Mouse (Mus musculus) left cerebral cortex, postnatal 4 days (tissue): ENCODE data around the gene Osbpl5. TPM values are rescaled to one million over a fixed set of nuclear protein-coding genes. Genes with fewer than 3 reads are reported as not detected.

Experiments used
- DNase-seq: peaks from one replicate; pipeline ENCODE4 v3.0.0-alpha.2; 2022
- intact Hi-C: fragments of 180-260 bp; cut with DNase I; formaldehyde crosslinking; loops from one replicate; pipeline ENCODE4 v1.15.1; 2025
- total RNA-seq, 2 experiments: library from RNA; stranded (reverse); gene quantifications; 2 replicates each; pipeline ENCODE4 v1.2.3; 2021

Gene Osbpl5
- total RNA-seq, 2 experiments from 2014 or later, result 67.5 to 84.1 TPM

DNA sequence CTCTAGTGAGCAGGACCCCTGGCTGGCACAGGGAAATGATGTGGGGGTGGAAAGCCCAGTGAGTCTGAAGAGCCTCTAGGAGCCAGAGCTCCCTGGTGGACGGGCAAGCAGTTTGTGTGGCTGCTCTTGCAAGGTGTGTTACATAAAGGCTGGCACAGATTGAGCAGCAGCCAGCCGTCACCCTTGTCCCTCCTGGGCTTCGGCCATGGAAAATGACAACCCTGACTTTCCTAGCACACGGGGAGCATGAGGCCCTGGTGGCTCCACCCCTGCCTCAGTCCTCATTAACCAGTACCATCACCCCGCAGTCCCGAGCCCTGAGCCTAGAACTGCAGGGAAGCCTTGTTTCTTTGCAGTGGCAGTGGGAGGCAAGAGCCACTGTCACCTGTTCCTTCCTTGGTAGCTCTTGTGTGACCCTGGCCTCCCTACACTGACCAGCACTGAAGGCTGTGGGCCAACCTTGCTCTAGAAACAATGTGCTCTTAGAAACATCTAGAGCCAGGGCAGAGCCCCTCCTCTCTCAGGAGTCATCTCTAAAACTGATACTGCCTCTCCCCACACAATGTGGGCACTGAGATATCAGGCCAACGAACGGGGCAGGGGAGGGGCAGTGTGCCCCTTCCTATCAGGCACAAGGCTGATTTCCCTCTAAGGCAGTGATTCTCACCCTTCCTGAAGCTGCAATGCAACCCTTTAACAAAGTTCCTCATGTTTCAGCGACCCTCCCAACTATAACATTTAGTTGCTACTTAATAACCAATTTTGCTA, 1.2 kb downstream of the Osbpl5 start:
- intact Hi-C loops, result no loop called here
- no peak for DNase-seq

DNA sequence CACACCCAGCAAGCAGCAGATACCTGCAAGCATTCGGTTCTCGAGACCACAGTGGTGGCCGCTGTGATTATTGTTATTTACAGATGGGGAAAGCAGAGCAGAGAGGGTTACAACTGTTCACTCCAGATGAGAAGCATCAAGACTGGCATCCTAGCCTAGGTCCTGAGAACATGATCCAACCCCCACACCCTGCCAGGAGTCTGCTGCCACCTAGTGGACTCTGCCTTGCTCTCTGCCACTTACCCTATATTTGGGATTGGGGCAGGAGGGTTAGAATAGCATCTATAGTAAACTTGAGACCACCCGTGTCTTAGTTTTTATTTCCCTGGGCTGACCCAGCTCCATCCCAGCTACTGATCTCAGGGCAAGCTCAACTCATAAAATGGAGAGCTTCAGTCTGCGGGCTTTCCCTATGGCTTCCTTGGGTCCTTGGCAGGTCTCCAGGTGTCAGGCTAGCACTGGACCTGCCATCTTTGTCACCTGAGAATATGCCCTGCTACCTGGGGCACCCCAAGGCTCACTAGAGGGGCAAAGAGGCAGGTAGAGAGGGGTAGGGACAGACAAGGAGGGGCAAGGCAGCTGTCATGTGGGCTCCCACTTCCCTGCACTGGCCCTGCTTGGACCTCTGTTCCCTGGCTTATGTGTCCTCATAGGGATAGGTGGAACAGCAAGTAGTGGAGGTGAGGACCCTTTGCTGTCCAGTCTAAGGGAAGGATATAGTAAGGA, 2.6 kb downstream of the Osbpl5 start:
- intact Hi-C loops, result no loop called here
- peak; percentile 72 for DNase-seq

DNA sequence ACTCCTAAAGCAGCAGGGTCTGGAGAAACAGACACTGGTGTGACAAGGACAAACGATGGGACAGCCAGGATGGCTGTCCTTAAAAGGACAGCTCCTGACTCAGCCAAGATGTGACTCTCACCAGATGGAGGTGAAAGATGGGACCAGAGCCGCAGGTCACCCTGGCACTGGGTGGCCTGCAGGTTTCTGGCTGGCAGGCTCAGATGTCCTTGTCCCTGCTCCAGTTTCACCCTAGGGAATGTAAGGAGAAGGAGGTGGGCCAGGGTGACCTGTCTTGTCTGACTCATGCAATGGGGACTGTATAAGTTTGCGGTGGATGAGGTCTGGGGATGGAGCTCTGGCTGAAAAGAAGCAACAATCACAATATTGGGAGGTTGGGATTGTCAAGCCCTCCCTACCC, 4.2 kb downstream of the Osbpl5 start:
- intact Hi-C loops, result no loop called here
- DNase-seq, result no peak

DNA sequence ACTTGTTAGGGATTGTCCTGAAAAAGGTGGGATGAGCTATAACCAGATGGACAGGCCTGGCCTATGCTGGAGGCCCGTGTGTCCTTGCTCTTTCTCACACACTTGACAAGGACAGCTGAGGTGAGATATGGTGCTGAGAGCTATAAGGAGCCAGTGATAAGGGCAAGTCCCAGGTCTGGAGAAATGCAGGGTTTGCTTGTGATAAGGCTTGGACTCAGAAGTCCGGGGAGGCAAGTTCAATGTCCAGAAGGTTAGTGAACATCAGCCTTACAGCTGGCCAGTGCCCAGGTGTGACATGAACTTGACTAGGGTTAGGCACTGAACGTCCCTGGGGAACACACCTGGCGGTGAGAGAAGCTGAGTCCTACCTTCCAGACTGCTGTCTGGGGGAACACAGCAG, 4.7 kb downstream of the Osbpl5 start:
- DNase-seq, result no peak
- intact Hi-C loops, result no loop called here

DNA sequence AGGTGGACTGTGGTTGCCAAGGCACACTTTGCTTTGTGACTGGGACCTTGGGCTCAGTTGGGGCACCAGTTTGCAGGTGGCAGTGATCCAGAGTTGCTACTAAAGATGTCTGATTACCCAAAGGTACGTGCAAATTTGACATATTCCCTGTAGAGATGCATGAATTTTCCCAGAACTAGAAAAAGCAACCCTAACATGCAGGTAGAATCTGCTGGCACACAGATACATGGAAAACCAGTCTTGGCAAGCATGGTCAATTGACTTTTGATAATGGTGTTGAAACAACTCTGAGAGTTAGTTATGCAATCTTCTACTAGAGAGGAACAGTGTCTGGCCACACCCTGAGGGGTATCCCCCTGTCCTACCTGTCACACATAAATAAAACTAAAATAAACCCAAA, 5.4 kb downstream of the Osbpl5 start:
- no peak for DNase-seq
- intact Hi-C loops, result no loop called here

DNA sequence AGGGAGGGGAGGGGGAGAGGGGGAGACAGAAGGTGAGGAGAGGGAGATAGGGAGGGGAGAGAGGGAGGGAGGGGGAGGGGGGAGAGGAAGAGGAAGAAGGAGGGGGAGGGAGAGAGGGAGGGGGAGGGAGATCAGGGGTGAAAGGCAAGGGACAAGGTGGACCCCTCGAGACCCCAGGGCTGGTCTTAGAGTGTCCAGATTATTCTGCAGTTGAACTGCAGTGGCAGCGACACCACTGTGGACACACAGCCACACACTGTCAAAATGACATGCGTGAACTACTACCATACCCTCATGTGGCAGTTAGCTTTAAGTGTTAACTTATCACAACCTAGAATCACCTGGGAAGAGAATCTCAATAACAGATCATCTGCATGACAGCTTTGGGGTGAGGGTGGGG, 7.7 kb downstream of the Osbpl5 start:
- intact Hi-C loops, result no loop called here
- DNase-seq, result no peak

DNA sequence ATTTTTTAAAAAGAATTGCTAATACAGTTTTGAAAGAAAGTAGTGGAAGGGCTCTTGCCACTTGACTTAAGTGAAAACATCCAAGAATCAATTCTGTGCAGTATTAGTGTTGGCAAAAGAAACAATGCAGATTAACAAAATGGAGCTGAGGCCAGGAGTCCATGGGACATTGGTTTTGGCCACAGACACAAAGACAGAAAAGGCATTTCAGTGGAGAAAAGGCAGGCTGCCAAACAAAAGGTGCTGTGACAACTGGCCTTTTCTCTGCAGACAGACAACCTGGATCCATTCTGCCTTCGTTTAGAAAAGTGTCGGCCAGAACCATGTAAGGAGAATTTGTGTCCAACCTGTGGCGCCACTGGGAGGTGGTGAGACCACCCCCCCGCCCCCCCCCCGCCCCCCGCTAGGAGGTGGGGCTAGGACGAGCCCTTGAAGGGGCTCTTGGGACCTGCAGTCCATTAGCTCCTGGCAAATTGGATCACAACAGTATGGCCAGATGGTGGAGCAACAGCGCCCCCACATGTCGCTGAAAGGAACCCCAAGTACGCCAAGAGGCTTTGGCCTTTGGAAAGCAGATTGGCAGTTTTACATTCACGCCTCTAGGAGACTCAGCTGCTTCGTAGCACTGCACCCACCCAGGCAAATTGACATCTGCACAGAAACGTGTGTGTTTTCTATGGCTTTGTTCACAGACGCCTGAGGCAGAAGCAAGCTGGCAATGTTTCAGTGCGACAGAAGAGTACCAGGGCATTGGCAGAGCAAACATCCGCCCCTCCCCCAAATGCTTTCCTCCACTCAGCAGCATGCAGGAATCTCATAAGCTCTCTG, 8.5 kb downstream of the Osbpl5 start:
- intact Hi-C loops, result no loop called here
- peak; percentile 94 for DNase-seq

DNA sequence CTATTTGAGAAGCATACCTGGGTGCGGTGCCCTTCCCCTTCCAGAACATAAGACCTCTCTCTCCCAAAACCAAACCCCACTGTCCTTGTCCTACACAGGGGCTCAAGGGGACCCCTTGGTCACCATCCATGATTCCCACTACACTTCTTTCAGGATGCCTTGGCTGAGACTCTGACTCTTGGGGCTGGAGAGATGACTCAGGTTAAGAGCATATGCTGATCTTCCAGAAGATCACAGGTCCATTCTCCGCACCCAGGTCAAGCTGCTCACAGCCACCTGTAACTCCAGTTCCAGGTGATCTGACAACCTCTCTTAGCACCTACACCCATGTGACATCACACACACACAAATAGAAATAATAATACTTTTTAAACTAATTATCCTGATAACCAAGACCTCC, 16.1 kb downstream of the Osbpl5 start:
- intact Hi-C loops, result no loop called here
- DNase-seq, result no peak

DNA sequence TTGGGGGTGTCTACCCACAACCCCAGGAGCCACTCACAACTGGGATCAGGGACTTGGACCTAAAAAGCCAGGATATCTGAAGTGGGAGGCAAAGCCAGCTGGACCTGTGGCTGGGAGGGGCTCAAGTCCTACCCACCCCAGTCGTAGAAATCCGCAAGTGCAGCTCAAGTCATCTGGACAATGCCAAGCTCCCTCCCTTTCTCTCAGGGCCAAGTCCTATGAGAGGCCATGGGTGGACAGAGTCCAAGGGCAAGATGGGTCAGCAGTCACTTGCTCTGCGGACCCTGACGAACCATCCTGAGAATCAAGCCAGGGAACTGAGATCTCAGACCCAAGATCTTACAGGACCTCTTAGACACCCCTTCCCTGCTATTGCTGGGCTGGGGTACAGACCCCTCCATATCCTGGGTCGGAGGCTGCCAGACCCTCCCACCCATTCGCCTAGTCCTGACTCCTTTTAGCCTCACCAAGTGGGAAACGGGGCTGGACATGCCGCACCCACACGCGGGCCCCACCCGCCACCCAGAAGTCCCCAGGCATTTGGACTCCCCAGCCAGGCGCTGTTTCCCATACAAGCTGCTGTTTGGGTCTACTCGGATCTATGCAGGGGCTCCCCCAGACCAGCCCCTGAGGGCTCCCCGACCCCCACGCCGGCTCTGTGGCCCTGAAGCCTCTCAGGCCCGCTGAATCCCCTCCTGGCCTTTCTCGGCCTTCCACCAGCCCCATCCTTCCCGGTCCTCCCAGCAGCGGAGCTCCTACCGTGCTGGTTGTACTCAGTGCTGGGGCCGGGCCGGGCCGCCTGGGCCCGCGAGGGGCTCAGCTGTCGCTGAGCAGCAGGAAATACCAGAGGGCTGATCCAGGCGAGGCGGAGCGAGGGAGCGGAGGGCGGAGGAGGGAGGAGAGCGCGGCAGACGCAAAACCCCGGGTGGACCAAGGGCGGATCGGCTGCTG, 17.0 kb downstream of the Osbpl5 start:
- intact Hi-C loops, result no loop called here
- peak; percentile 87 for DNase-seq

DNA sequence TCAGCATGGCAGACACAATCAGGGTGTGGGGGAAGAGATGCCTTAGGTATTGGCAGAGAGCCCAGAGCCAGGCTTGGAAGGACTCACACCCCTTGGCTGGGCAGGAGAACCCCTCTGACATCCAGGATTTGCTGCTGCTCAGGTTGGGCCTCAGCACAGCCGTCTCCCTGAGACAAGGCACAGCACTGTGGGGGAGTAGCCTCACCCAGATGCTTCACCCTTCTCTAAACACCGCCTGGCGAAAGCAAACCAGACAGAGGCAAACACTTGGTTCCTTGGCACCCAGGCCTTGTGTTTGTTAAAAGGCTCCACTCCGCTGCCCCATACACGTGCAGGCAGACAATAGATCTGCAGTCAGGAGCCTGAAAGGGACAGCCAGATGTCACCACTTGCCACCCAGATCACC, 18.2 kb downstream of the Osbpl5 start:
- peak; percentile 77 for DNase-seq
- intact Hi-C loops, result no loop called here

DNA sequence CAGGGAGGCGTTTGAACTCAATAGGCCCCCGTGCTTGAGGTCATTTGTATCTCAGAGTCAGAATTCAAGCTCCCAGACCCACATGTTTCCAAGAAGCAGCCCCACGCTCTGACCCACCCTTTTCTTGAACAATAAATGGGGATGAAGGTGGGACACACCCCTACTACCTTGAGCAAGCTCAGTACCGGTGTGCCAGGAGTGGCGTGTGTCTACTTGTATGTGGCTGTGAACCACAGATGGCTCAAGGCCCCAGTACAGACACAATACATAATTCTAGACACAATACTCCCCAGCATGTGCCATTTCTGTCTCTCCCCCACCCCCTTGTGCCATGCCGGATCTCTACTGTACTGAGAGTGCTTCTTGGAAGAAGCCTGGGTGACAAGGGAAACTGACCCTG, 18.6 kb downstream of the Osbpl5 start:
- intact Hi-C loops, result no loop called here
- DNase-seq, result no peak

DNA sequence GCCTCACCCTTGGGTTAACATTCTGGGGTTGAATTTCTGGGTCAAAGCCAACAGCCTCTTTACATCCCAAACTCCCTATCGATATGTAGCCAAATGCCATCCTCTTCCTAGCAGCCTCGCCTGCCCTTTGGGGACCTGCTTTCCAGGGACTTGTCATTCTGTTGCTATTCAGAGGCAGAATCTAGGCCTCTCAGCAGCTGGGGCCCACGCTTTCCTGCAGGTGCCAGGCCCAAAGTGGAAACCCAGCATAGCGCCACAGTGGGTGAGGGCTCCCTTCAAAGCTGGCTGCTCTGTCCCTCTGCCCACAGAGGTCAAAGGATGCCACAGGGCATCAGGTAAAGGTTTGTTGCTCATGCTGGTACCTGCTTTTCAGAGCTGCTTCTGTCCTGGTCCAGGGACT, 23.0 kb downstream of the Osbpl5 start:
- intact Hi-C loops, result no loop called here
- no peak for DNase-seq

DNA sequence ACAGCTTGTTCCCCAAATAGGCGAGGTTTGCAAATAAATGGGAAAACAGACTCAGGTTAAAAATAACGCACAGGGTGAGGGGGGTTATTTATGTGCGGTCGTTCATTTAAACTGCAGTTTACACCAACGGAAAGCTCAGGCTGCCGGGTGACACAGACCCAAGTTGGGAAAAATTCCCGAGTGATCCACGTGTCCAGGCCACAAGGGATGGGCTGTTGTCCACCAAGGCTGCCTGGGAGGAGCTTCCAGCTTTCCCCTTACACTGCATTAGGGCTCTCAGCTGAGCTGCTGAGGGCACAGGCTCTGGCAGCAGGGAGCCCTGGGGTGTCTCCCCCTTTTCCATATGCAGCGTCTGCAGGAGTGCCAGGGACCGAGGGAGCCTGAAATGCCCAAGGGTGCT, 26.9 kb downstream of the Osbpl5 start:
- intact Hi-C loops, result no loop called here
- no peak for DNase-seq

DNA sequence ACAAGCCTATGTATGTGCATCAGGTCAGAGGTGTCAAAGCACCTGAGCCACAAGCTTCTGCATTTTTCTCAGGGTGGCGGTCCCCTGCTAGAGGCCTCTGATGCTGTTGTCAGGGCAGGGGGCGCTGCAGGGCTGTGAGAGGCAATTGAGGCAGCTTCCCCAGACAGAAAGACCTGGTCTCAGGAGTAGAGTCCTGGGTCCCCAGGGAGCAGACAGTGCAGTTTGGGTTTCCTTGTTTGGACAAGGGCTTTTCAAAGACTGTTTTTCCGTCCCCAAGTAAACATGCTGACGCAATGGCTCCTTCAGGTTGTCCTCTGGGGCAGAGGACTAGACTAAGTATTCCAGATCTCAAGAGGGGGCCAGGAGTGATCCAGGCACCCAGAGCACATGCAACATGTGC, 30.4 kb downstream of the Osbpl5 start:
- DNase-seq, result no peak
- intact Hi-C loops, result no loop called here

DNA sequence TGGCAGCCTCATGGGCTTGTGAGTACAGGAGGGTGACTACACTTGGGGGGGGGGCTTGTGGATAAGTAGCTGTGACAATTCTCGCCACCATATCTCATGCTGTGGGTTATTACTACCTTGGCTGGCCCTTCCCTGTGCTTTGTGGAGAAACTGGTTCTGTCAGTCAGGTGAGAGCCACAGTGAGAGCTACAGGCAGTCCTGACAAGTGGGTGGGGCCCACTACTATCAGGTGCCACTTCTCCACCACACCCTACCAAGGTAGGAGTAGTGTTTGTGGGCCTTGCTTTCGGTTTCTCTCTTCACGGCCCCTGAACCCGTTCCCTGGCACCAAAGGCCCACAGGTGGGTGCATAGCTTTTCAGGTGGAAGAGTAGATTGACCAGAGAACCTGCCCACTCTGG, 32.9 kb downstream of the Osbpl5 start:
- intact Hi-C loops, result no loop called here
- no peak for DNase-seq

DNA sequence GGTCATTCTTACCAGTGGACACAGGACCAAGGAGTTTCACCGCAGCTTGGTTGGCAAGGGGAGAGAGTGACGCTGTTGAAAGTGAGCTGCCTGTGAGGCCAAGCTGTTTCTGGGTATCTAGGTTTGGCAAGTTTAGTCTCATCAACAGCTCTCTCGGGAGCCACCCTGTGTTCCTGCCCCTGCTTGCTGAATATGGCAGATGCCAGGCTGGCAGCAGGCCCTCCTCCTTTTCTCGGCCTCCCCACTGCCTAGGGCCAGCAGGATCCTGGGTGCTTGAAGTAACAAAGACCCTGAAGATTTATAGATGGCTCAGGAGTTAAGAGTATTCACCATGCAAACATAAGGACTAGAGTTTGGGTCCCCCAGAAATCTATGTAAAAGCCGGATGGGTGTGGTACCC, 34.1 kb downstream of the Osbpl5 start:
- intact Hi-C loops, result no loop called here
- no peak for DNase-seq

DNA sequence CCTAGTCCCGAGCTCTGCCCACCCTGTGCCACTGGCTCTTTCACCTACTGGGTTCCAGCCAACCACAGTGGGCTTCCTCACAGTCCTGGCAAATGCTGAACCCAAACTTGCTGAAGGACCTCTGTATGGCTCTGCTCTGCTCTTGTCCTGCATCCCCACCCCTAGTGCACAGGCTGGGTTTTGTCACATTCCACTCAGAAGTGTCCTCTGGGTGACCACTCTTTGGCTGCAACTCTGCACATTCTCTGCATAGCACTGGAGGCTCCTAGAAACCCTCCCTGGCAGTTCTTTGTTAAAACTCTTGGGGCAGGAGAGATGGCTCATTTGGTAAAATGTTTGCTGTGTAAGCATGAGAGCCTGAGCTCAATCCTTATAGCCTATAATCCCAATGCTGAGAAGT, 39.0 kb downstream of the Osbpl5 start:
- intact Hi-C loops, result no loop called here
- DNase-seq, result no peak

DNA sequence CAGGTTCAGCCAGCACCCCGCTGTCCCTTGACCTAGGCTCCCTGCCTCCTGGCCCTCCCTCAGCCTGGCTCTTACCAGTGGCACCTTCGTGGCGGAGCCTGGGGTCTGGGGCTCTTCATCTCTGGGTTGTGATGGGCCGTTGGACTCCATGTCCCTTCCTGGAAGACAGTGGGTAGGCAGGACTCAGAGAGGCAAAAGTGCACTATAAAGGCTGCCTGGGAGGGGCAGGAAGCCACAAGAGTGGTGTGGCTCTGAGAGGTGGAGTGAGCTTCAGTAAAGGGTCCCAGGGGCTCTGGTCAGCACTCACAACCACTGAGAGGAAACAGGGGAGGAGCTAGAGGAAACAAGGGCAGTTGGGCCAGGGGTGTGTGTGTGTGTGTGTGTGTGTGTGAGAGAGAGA, 43.4 kb downstream of the Osbpl5 start:
- no peak for DNase-seq
- intact Hi-C loops, result no loop called here

DNA sequence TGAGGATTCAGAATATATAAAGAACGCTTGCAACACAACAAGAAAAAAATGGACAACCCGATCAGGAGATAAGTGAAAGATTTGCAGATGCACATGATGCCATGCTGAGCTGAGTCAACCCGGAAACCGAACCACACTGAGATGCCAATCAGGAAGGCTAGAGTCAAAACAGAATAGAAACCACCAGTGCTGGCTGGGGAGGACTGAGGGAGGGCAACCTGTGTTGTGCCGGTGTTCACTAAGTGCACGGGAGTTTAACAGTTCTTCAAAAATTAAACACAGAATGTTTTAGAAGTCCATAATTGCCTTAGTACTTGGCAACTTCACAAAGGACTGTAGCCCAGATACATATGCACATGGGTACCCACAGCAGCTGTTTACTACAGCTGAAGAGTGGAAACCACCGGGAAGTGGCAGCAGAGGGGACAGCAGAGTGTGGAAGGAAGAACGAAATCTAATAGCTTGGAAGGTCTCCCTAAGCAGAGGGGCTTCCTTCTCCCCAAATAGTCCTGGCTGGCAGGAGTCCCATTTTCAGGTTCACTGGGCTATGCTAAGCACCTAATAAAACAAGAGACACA, 43.9 kb downstream of the Osbpl5 start:
- no peak for DNase-seq
- intact Hi-C loops, result no loop called here

DNA sequence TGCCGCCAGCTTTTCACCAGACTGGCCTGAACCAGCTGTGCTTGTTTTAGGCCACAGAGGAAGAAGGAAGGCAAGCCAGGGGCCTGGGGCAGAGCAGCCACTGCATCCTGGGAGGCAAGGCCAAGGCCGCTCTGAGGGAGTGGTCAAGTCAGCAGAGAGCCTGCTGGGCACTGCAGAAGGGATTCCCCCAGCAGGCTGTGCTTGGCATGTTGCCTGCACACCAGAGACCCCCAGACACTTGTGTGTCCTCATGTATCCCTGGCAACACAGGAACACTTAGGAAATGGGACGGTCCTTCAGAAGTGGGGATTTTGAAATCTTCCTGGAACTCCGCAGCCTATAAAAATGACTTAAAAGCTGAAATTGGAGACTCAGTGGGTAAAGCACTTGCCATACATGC, 44.8 kb downstream of the Osbpl5 start:
- intact Hi-C loops, result no loop called here
- peak; percentile 47 for DNase-seq
